Mouse (Mus musculus): Measurements from ENCODE around the gene Ube2g2. TPM values are rescaled to one million over a fixed set of nuclear protein-coding genes. Genes with fewer than 3 reads are reported as not detected.

The Ube2g2 gene
- polyA plus RNA-seq, 1 experiment from 2014 or later, result 40.5 TPM

GRCm38 (mm10) chr10:77626591-77626990 lies 4.5 kb downstream of the Ube2g2 start:
- no peaks in the 10 kb centered on the region for H3K36me3 ChIP-seq (ENCODE audit: control insufficient read depth, insufficient read depth, low read length)
- WGBS, result 85% methylated on average over 7 of the region's 7 CpGs
- H3K4me2 ChIP-seq (replicated peaks; ENCODE audit: low read depth, low read length), result no peak overlapping the region
- no peak overlapping the region for H3K27ac ChIP-seq (ENCODE audit: low read depth, low read length)
- no peaks in the 10 kb centered on the region for H3K9me3 ChIP-seq (ENCODE audit: control insufficient read depth, low read length)
- H3K4me3 ChIP-seq (ENCODE audit: low read depth, low read length), result no peak overlapping the region
- no peaks in the 10 kb centered on the region for H3K27me3 ChIP-seq (ENCODE audit: control insufficient read depth, insufficient read depth, low read length)
- H3K9ac ChIP-seq (ENCODE audit: low read depth, low read length), result no peak overlapping the region
- ATAC-seq (ENCODE audit: low FRiP score) (no peak), DNase-seq (ENCODE audit: low spot score) (no peak)
- 0 out of 2 replicates have a peak, but pooled peaks cover 2% of the 10 kb centered on the region for H3K4me1 ChIP-seq (replicated peaks; ENCODE audit: control insufficient read depth, insufficient read depth, low read length)

DNA sequence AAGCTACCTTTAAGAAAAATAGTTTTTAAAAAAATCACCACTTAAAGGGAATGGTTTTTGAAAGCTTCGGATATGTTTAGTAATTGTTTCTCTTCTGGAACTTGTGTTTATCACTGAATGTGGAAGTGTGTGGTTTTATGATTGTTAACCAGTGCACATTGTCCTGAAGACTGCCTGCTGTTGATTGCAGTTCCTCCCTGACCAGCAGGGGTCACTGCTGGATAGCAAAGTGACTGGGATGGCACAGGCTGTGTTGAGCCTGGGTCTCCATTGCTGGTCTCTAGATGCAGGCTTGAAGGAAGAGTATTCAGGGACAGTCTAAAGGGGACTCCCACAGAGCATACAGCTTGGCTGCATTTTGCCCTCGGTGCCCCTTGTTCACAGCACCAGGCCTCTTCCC lies 5.4 kb downstream of the Ube2g2 start:
- 28% methylated on average over 2 of the region's 2 CpGs for WGBS
- no peaks in the 10 kb centered on the region for H3K27me3 ChIP-seq (ENCODE audit: control insufficient read depth, insufficient read depth, low read length)
- peak; percentile 88 for DNase-seq (ENCODE audit: low spot score)
- no peaks in the 10 kb centered on the region for H3K9me3 ChIP-seq (ENCODE audit: control insufficient read depth, low read length)
- H3K4me2 ChIP-seq (replicated peaks; ENCODE audit: low read depth, low read length), result no peak overlapping the region
- 0 out of 2 replicates have a peak, but pooled peaks cover 2% of the 10 kb centered on the region for H3K4me1 ChIP-seq (replicated peaks; ENCODE audit: control insufficient read depth, insufficient read depth, low read length)
- no peaks in the 10 kb centered on the region for H3K36me3 ChIP-seq (ENCODE audit: control insufficient read depth, insufficient read depth, low read length)
- ATAC-seq (ENCODE audit: low FRiP score), result peak; percentile 68
- no peak overlapping the region for H3K27ac ChIP-seq (ENCODE audit: low read depth, low read length)
- H3K9ac ChIP-seq (ENCODE audit: low read depth, low read length), result no peak overlapping the region
- H3K4me3 ChIP-seq (ENCODE audit: low read depth, low read length), result no peak overlapping the region

GRCm38 (mm10) chr10:77629163-77629562 lies 7.1 kb downstream of the Ube2g2 start:
- H3K27me3 ChIP-seq (ENCODE audit: control insufficient read depth, insufficient read depth, low read length), result no peaks in the 10 kb centered on the region
- H3K4me3 ChIP-seq (ENCODE audit: low read depth, low read length), result no peak overlapping the region
- no peaks in the 10 kb centered on the region for H3K9me3 ChIP-seq (ENCODE audit: control insufficient read depth, low read length)
- no peaks in the 10 kb centered on the region for H3K36me3 ChIP-seq (ENCODE audit: control insufficient read depth, insufficient read depth, low read length)
- 0 out of 2 replicates have a peak, but pooled peaks cover 2% of the 10 kb centered on the region for H3K4me1 ChIP-seq (replicated peaks; ENCODE audit: control insufficient read depth, insufficient read depth, low read length)
- DNase-seq (ENCODE audit: low spot score) (no peak), ATAC-seq (ENCODE audit: low FRiP score) (no peak)
- 89% methylated on average over 3 of the region's 3 CpGs for WGBS
- no peak overlapping the region for H3K4me2 ChIP-seq (replicated peaks; ENCODE audit: low read depth, low read length)
- H3K9ac ChIP-seq (ENCODE audit: low read depth, low read length), result no peak overlapping the region
- H3K27ac ChIP-seq (ENCODE audit: low read depth, low read length), result no peak overlapping the region

GRCm38 (mm10) chr10:77629970-77630369 lies 7.9 kb downstream of the Ube2g2 start:
- no peak overlapping the region for H3K9ac ChIP-seq (ENCODE audit: low read depth, low read length)
- H3K27me3 ChIP-seq (ENCODE audit: control insufficient read depth, insufficient read depth, low read length), result no peaks in the 10 kb centered on the region
- 100% methylated on average over 1 of the region's 1 CpGs for WGBS
- H3K4me2 ChIP-seq (replicated peaks; ENCODE audit: low read depth, low read length), result no peak overlapping the region
- H3K9me3 ChIP-seq (ENCODE audit: control insufficient read depth, low read length), result no peaks in the 10 kb centered on the region
- no peaks in the 10 kb centered on the region for H3K4me1 ChIP-seq (replicated peaks; ENCODE audit: control insufficient read depth, insufficient read depth, low read length)
- no peaks in the 10 kb centered on the region for H3K36me3 ChIP-seq (ENCODE audit: control insufficient read depth, insufficient read depth, low read length)
- DNase-seq (ENCODE audit: low spot score), result no peak
- no peak overlapping the region for H3K4me3 ChIP-seq (ENCODE audit: low read depth, low read length)
- no peak overlapping the region for H3K27ac ChIP-seq (ENCODE audit: low read depth, low read length)
- no peak for ATAC-seq (ENCODE audit: low FRiP score)

- H3K9me3 ChIP-seq (ENCODE audit: control insufficient read depth, low read length), result no peaks in the 10 kb centered on the region
- no peaks in the 10 kb centered on the region for H3K4me1 ChIP-seq (replicated peaks; ENCODE audit: control insufficient read depth, insufficient read depth, low read length)
- 92% methylated on average over 6 of the region's 6 CpGs for WGBS
- no peak overlapping the region for H3K4me3 ChIP-seq (ENCODE audit: low read depth, low read length)
- H3K4me2 ChIP-seq (replicated peaks; ENCODE audit: low read depth, low read length), result no peak overlapping the region
- ATAC-seq (ENCODE audit: low FRiP score) (no peak), DNase-seq (ENCODE audit: low spot score) (no peak)
- no peak overlapping the region for H3K9ac ChIP-seq (ENCODE audit: low read depth, low read length)
- no peak overlapping the region for H3K27ac ChIP-seq (ENCODE audit: low read depth, low read length)
- H3K36me3 ChIP-seq (ENCODE audit: control insufficient read depth, insufficient read depth, low read length), result no peaks in the 10 kb centered on the region
- H3K27me3 ChIP-seq (ENCODE audit: control insufficient read depth, insufficient read depth, low read length), result no peaks in the 10 kb centered on the region
These were observed 11.9 kb downstream of the Ube2g2 start for GRCm38 (mm10) chr10:77634016-77634415.

GRCm38 (mm10) chr10:77634452-77635231 lies 12.6 kb downstream of the Ube2g2 start:
- WGBS, result 77% methylated on average over 13 of the region's 13 CpGs
- H3K4me1 ChIP-seq (replicated peaks; ENCODE audit: control insufficient read depth, insufficient read depth, low read length), result no peaks in the 10 kb centered on the region
- no peak overlapping the region for H3K9ac ChIP-seq (ENCODE audit: low read depth, low read length)
- no peak for ATAC-seq (ENCODE audit: low FRiP score)
- no peak for DNase-seq (ENCODE audit: low spot score)
- no peaks in the 10 kb centered on the region for H3K9me3 ChIP-seq (ENCODE audit: control insufficient read depth, low read length)
- H3K36me3 ChIP-seq (ENCODE audit: control insufficient read depth, insufficient read depth, low read length), result no peaks in the 10 kb centered on the region
- H3K4me3 ChIP-seq (ENCODE audit: low read depth, low read length), result no peak overlapping the region
- no peaks in the 10 kb centered on the region for H3K27me3 ChIP-seq (ENCODE audit: control insufficient read depth, insufficient read depth, low read length)
- H3K4me2 ChIP-seq (replicated peaks; ENCODE audit: low read depth, low read length), result no peak overlapping the region
- H3K27ac ChIP-seq (ENCODE audit: low read depth, low read length), result no peak overlapping the region

DNA sequence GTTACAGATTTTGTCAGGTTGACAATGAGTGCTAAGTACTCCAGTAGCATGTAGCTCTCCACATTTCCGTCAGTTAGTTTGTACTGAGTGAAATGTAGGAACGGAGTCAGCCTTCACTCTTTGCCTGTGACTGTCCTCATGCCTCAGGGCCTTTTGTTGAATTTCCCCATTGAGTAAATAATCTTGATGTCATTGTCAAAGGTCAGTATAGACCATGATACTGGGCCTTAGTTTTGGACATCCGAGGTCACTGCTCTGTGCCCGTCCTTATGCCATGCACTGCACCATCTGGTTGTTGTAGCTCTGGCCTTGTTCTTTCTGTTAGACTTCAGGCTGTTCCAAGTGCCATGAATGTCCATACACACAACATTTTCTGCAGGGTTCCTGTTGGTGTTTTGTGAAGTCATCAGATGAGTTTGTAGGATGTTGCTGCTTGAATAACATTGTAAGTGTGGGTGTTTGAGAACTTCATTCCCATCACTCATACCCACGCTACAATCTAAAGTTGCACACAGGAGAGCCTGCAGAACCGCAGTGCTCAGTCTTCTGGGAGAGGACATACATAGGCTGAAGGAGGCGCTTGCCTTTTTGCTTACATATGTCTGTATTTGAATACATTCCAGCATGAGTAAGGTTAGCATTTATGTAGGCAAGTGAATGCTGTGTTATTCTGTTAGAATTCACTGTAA lies 14.3 kb downstream of the Ube2g2 start:
- Histone ChIP-seq H3K4me1 (replicated peaks; ENCODE audit: control insufficient read depth, insufficient read depth, low read length) (no peaks in the 10 kb centered on the region), H3K4me3 (ENCODE audit: low read depth, low read length) (no peak overlapping the region), H3K9ac (ENCODE audit: low read depth, low read length) (no peak overlapping the region), H3K36me3 (ENCODE audit: control insufficient read depth, insufficient read depth, low read length) (peaks cover 3% of the 10 kb centered on the region; the same call in 1 of the 2 replicates), H3K27me3 (ENCODE audit: control insufficient read depth, insufficient read depth, low read length) (no peaks in the 10 kb centered on the region), H3K9me3 (ENCODE audit: control insufficient read depth, low read length) (no peaks in the 10 kb centered on the region), H3K4me2 (replicated peaks; ENCODE audit: low read depth, low read length) (no peak overlapping the region), H3K27ac (ENCODE audit: low read depth, low read length) (no peak overlapping the region)
- ATAC-seq (ENCODE audit: low FRiP score), result no peak
- 91% methylated on average over 7 of the region's 7 CpGs for WGBS
- no peak for DNase-seq (ENCODE audit: low spot score)

- ATAC-seq (ENCODE audit: low FRiP score), result no peak
These were observed 16.9 kb downstream of the Ube2g2 start for GRCm38 (mm10) chr10:77638956-77639355.

GRCm38 (mm10) chr10:77643160-77643559 lies 21.1 kb downstream of the Ube2g2 start:
- WGBS, result 96% methylated on average over 7 of the region's 7 CpGs

More at GRCm38 (mm10) chr10:77638956-77639355, 16.9 kb downstream of the Ube2g2 start:
- 88% methylated on average over 6 of the region's 6 CpGs for WGBS
- Histone ChIP-seq H3K9me3 (ENCODE audit: control insufficient read depth, low read length) (no peaks in the 10 kb centered on the region), H3K4me1 (replicated peaks; ENCODE audit: control insufficient read depth, insufficient read depth, low read length) (no peaks in the 10 kb centered on the region), H3K4me2 (replicated peaks; ENCODE audit: low read depth, low read length) (no peak overlapping the region), H3K27ac (ENCODE audit: low read depth, low read length) (no peak overlapping the region), H3K27me3 (ENCODE audit: control insufficient read depth, insufficient read depth, low read length) (no peaks in the 10 kb centered on the region), H3K9ac (ENCODE audit: low read depth, low read length) (no peak overlapping the region), H3K4me3 (ENCODE audit: low read depth, low read length) (no peak overlapping the region), H3K36me3 (ENCODE audit: control insufficient read depth, insufficient read depth, low read length) (peaks cover 5% of the 10 kb centered on the region)
- no peak for DNase-seq (ENCODE audit: low spot score)

More at GRCm38 (mm10) chr10:77643160-77643559, 21.1 kb downstream of the Ube2g2 start:
- ATAC-seq (ENCODE audit: low FRiP score), result no peak
- Histone ChIP-seq H3K4me1 (replicated peaks; ENCODE audit: control insufficient read depth, insufficient read depth, low read length) (no peaks in the 10 kb centered on the region), H3K4me2 (replicated peaks; ENCODE audit: low read depth, low read length) (no peak overlapping the region), H3K36me3 (ENCODE audit: control insufficient read depth, insufficient read depth, low read length) (peaks cover 13% of the 10 kb centered on the region), H3K4me3 (ENCODE audit: low read depth, low read length) (no peak overlapping the region), H3K9ac (ENCODE audit: low read depth, low read length) (no peak overlapping the region), H3K9me3 (ENCODE audit: control insufficient read depth, low read length) (no peaks in the 10 kb centered on the region), H3K27ac (ENCODE audit: low read depth, low read length) (no peak overlapping the region), H3K27me3 (ENCODE audit: control insufficient read depth, insufficient read depth, low read length) (no peaks in the 10 kb centered on the region)
- no peak for DNase-seq (ENCODE audit: low spot score)
